Mouse (Mus musculus) limb, embryonic 13.5 days (tissue): ENCODE measurements around the gene Scgb2a2. TPM values are rescaled to one million over a fixed set of nuclear protein-coding genes. Genes with fewer than 3 reads are reported as not detected.
"Not testable (repeated sequence)": the region's sequence is repeated elsewhere in the genome, so short reads cannot be mapped to it uniquely, and the experiment has no call there.

Experiments
- ATAC-seq: fragments of 200-750 bp; cut with Nextera tagmentation; 2 replicates; pipeline ENCODE4 v1.8.0; 2017; ENCODE audit warnings: low read depth, moderate number of reproducible peaks, moderate TSS enrichment; ENCODE audit not compliant: low FRiP score
- H3K27ac ChIP-seq: fragments of 300-500 bp; sonication (generic); 2 replicates; pipeline ENCODE4 v1.5.1; 2015; ENCODE audit warnings: inconsistent platforms, mild to moderate bottlenecking, moderate library complexity
- H3K27me3 ChIP-seq: fragments of 300-500 bp; sonication (generic); 2 replicates; pipeline ENCODE4 v1.6.1; 2015; ENCODE audit warnings: mild to moderate bottlenecking, inconsistent platforms
- H3K36me3 ChIP-seq: fragments of 300-500 bp; sonication (generic); 2 replicates; pipeline ENCODE4 v1.6.1; 2015; ENCODE audit warnings: inconsistent platforms, mild to moderate bottlenecking, moderate library complexity
- H3K4me1 ChIP-seq: fragments of 300-500 bp; sonication (generic); 2 replicates; pipeline ENCODE4 v1.6.1; 2015; ENCODE audit warnings: inconsistent platforms
- H3K4me2 ChIP-seq: fragments of 300-500 bp; sonication (generic); replicated peaks from 2 replicates; pipeline ENCODE4 v1.6.1; 2015; ENCODE audit warnings: inconsistent platforms, mild to moderate bottlenecking, moderate library complexity
- H3K4me3 ChIP-seq: fragments of 300-500 bp; sonication (generic); 2 replicates; pipeline ENCODE4 v1.5.1; 2015; ENCODE audit warnings: moderate library complexity, mild to moderate bottlenecking, inconsistent platforms
- H3K9ac ChIP-seq: fragments of 300-500 bp; sonication (generic); 2 replicates; pipeline ENCODE4 v1.6.1; 2015; ENCODE audit warnings: mild to moderate bottlenecking, inconsistent platforms
- H3K9me3 ChIP-seq: fragments of 300-500 bp; sonication (generic); 2 replicates; pipeline ENCODE4 v1.6.1; 2016; ENCODE audit warnings: inconsistent platforms
- WGBS: fragments of 180-500 bp; shearing (Covaris S2); methylation state at CpG from one replicate; pipeline ENCODE4 v1.1.7; 2015; 5-methylcytosine and 5-hydroxymethylcytosine counted together
- polyA plus RNA-seq: library from polyadenylated mRNA; unstranded; fragments of >200 nt; fragmentation: Nextera tagmentation; extraction: Ambion mirVana; gene quantifications from 2 replicates; pipeline ENCODE4 v1.2.1, GENCODE M21; 2015

Gene Scgb2a2
- polyA plus RNA-seq, result not detected in 2 replicates

GRCm38 (mm10) chr19:9847262-9847661 is at the start of gene Scgb2a2:
Scgb2a2 (plus strand) TSS chr19:9847562.
- no peak within 1 kb of the TSS for H3K4me3 ChIP-seq
- no peaks in the 10 kb centered on the region for H3K9me3 ChIP-seq
- ATAC-seq, result no peak
- no peaks in the 10 kb centered on the region for H3K27me3 ChIP-seq
- H3K36me3 ChIP-seq, result no peaks in the 10 kb centered on the region
- H3K27ac ChIP-seq, result no peak within 1 kb of the TSS
- 81% methylated on average over 2 of the region's 2 CpGs for WGBS
- H3K4me2 ChIP-seq, result no peak within 1 kb of the TSS
- H3K9ac ChIP-seq, result no peak within 1 kb of the TSS
- no peaks in the 10 kb centered on the region for H3K4me1 ChIP-seq

- ATAC-seq, result peak; percentile 92
- not testable (repeated sequence) for H3K36me3 ChIP-seq, H3K9me3 ChIP-seq, H3K4me1 ChIP-seq, H3K9ac ChIP-seq, H3K27ac ChIP-seq, H3K27me3 ChIP-seq
- WGBS, result 10% methylated on average over 19 of the region's 21 CpGs
- H3K4me2 ChIP-seq, result peak overlapping the region; percentile 49
- peak overlapping the region; percentile 39 for H3K4me3 ChIP-seq
These were observed 10.6 kb upstream of the Scgb2a2 start for GRCm38 (mm10) chr19:9836581-9837340.

- Histone ChIP-seq H3K4me2 (no peak overlapping the region), H3K36me3 (no peaks in the 10 kb centered on the region), H3K4me1 (no peaks in the 10 kb centered on the region), H3K4me3 (no peak overlapping the region), H3K9me3 (no peaks in the 10 kb centered on the region), H3K27me3 (no peaks in the 10 kb centered on the region), H3K27ac (no peak overlapping the region), H3K9ac (no peak overlapping the region)
- ATAC-seq, result no peak; the same call in 1 of the 2 replicates
- WGBS, result 50% methylated on average over 2 of the region's 2 CpGs
These were observed 10.0 kb upstream of the Scgb2a2 start for GRCm38 (mm10) chr19:9837341-9837715.

GRCm38 (mm10) chr19:9849368-9850075 is 2.2 kb downstream of the Scgb2a2 start:
- not testable (repeated sequence) for ATAC-seq, H3K4me1 ChIP-seq, H3K27me3 ChIP-seq, H3K9ac ChIP-seq, H3K27ac ChIP-seq, H3K9me3 ChIP-seq, H3K4me2 ChIP-seq, H3K36me3 ChIP-seq, H3K4me3 ChIP-seq
- 71% methylated on average over 3 of the region's 3 CpGs for WGBS

GRCm38 (mm10) chr19:9860821-9861220 is 13.5 kb downstream of the Scgb2a2 start:
- not testable (repeated sequence) for H3K4me1 ChIP-seq, H3K27ac ChIP-seq, H3K27me3 ChIP-seq, H3K4me2 ChIP-seq, ATAC-seq, H3K9me3 ChIP-seq, H3K4me3 ChIP-seq, H3K36me3 ChIP-seq, H3K9ac ChIP-seq
- 83% methylated on average over 3 of the region's 3 CpGs for WGBS

GRCm38 (mm10) chr19:9864856-9865255 is 17.5 kb downstream of the Scgb2a2 start:
- H3K4me3 ChIP-seq, result no peak overlapping the region
- H3K4me2 ChIP-seq, result no peak overlapping the region
- H3K36me3 ChIP-seq, result peaks cover 5% of the 10 kb centered on the region; the same call in 1 of the 2 replicates
- 41% methylated on average over 1 of the region's 1 CpGs for WGBS
- H3K9ac ChIP-seq, result no peak overlapping the region
- peaks cover 2% of the 10 kb centered on the region; the same call in 1 of the 2 replicates for H3K4me1 ChIP-seq
- no peak overlapping the region for H3K27ac ChIP-seq
- no peaks in the 10 kb centered on the region for H3K9me3 ChIP-seq
- no peak for ATAC-seq
- no peaks in the 10 kb centered on the region for H3K27me3 ChIP-seq

GRCm38 (mm10) chr19:9865466-9865865 is 18.1 kb downstream of the Scgb2a2 start:
- H3K4me1 ChIP-seq, result peaks cover 2% of the 10 kb centered on the region; the same call in 1 of the 2 replicates
- H3K27me3 ChIP-seq, result no peaks in the 10 kb centered on the region
- no peak overlapping the region for H3K4me2 ChIP-seq
- no peak overlapping the region for H3K4me3 ChIP-seq
- H3K9me3 ChIP-seq, result no peaks in the 10 kb centered on the region
- no peak overlapping the region for H3K27ac ChIP-seq
- peaks cover 7% of the 10 kb centered on the region; the same call in 1 of the 2 replicates for H3K36me3 ChIP-seq
- no peak overlapping the region for H3K9ac ChIP-seq
- no peak for ATAC-seq

GRCm38 (mm10) chr19:9878186-9878835 is 30.9 kb downstream of the Scgb2a2 start:
- WGBS, result 96% methylated on average over 20 of the region's 20 CpGs
- Histone ChIP-seq H3K4me1 (no peaks in the 10 kb centered on the region), H3K36me3 (peaks cover 99% of the 10 kb centered on the region)

GRCm38 (mm10) chr19:9886348-9886747 is 39.0 kb downstream of the Scgb2a2 start:
- Histone ChIP-seq H3K27me3 (no peaks in the 10 kb centered on the region), H3K36me3 (peaks cover 94% of the 10 kb centered on the region), H3K9me3 (no peaks in the 10 kb centered on the region), H3K4me2 (no peak overlapping the region), H3K27ac (no peak overlapping the region), H3K9ac (no peak overlapping the region), H3K4me3 (no peak overlapping the region), H3K4me1 (no peaks in the 10 kb centered on the region)
- WGBS, result 83% methylated on average over 1 of the region's 1 CpGs
- ATAC-seq, result no peak

More at GRCm38 (mm10) chr19:9878186-9878835, 30.9 kb downstream of the Scgb2a2 start:
- no peak overlapping the region for H3K27ac ChIP-seq
- H3K9me3 ChIP-seq, result no peaks in the 10 kb centered on the region
- H3K4me2 ChIP-seq, result no peak overlapping the region
- no peaks in the 10 kb centered on the region for H3K27me3 ChIP-seq
- ATAC-seq, result no peak
- no peak overlapping the region for H3K4me3 ChIP-seq
- no peak overlapping the region for H3K9ac ChIP-seq

GRCm38 (mm10) chr19:9886771-9887170 is 39.4 kb downstream of the Scgb2a2 start:
- Histone ChIP-seq H3K4me3 (no peak overlapping the region), H3K27ac (no peak overlapping the region), H3K9ac (no peak overlapping the region), H3K4me1 (no peaks in the 10 kb centered on the region), H3K9me3 (no peaks in the 10 kb centered on the region), H3K36me3 (peaks cover 94% of the 10 kb centered on the region), H3K4me2 (no peak overlapping the region), H3K27me3 (no peaks in the 10 kb centered on the region)
- ATAC-seq, result no peak
- WGBS, result 95% methylated on average over 8 of the region's 8 CpGs

- no peaks in the 10 kb centered on the region for H3K9me3 ChIP-seq
- no peak for ATAC-seq
- 67% methylated on average over 5 of the region's 5 CpGs for WGBS
- no peaks in the 10 kb centered on the region for H3K27me3 ChIP-seq
- H3K4me3 ChIP-seq, result no peak overlapping the region
- peaks cover 31% of the 10 kb centered on the region for H3K4me1 ChIP-seq
- no peak overlapping the region for H3K27ac ChIP-seq
- peaks cover 48% of the 10 kb centered on the region for H3K36me3 ChIP-seq
- peak overlapping the region; percentile 87; the same call in 1 of the 2 replicates for H3K4me2 ChIP-seq
- no peak overlapping the region for H3K9ac ChIP-seq
These were observed 48.7 kb downstream of the Scgb2a2 start for GRCm38 (mm10) chr19:9896067-9896466.
